Mouse (Mus musculus) CH12.LX (cell line): Measurements from ENCODE around the gene Nos2. TPM values are rescaled to one million over a fixed set of nuclear protein-coding genes. Genes with fewer than 3 reads are reported as not detected.

Source experiments
- DNase-seq: peaks from one replicate; pipeline ENCODE4 v3.0.0-alpha.2; 2013; ENCODE audit errors: extremely low read depth
- H3K27ac ChIP-seq: 2 replicates; pipeline ENCODE4 v1.5.1; 2012; ENCODE audit warnings: low read depth, mild to moderate bottlenecking, control low read depth, moderate library complexity; ENCODE audit not compliant: insufficient read depth
- H3K27me3 ChIP-seq: replicated peaks from 2 replicates; pipeline ENCODE3; 2012; ENCODE audit warnings: inconsistent platforms
- H3K36me3 ChIP-seq, 2 experiments: replicated peaks in 1 of 2; 2 replicates each; pipeline versions ENCODE3 to v1.6.1; 2012; ENCODE audit warnings: inconsistent platforms in 1 of 2, low read length in 1 of 2, mild to moderate bottlenecking in 1 of 2, mixed read lengths in 1 of 2, moderate library complexity in 1 of 2; ENCODE audit not compliant: control insufficient read depth in 1 of 2, insufficient read depth in 1 of 2
- H3K4me1 ChIP-seq, 2 experiments: 2 replicates each; pipeline ENCODE4 v1.6.1; 2012; ENCODE audit warnings: inconsistent platforms in 1 of 2, moderate library complexity in 1 of 2; ENCODE audit not compliant: insufficient read depth in 2 of 2, control insufficient read depth in 1 of 2
- H3K4me2 ChIP-seq: 2 replicates; pipeline ENCODE4 v1.6.1; 2012; ENCODE audit warnings: low read depth, mild to moderate bottlenecking, control low read depth; ENCODE audit not compliant: poor library complexity, insufficient read depth, severe bottlenecking
- H3K4me3 ChIP-seq, 3 experiments: fragments of 150-350 bp in 1 of 3; sonication (generic) in 1 of 3; replicated peaks in 1 of 3; 2 replicates each; pipeline versions ENCODE3 to v1.5.1; 2011 to 2012; ENCODE audit warnings: low read depth in 2 of 3, low read length in 2 of 3, mild to moderate bottlenecking in 2 of 3, moderate library complexity in 2 of 3, control low read depth in 1 of 3, improper control_type of control experiment in 1 of 3, inconsistent platforms in 1 of 3, mixed read lengths in 1 of 3; ENCODE audit not compliant: poor library complexity in 1 of 3
- H3K79me2 ChIP-seq: replicated peaks from 2 replicates; pipeline ENCODE4 v1.6.1; 2012; ENCODE audit warnings: mild to moderate bottlenecking, moderate library complexity; ENCODE audit not compliant: control insufficient read depth, poor library complexity, insufficient read depth, severe bottlenecking; ENCODE audit errors: extremely low read depth
- H3K9ac ChIP-seq: 2 replicates; pipeline ENCODE4 v1.6.1; 2012; ENCODE audit warnings: low read depth, mild to moderate bottlenecking, control low read depth, moderate library complexity; ENCODE audit not compliant: insufficient read depth
- H3K9me3 ChIP-seq: replicated peaks from 2 replicates; pipeline ENCODE3; 2012; ENCODE audit warnings: low read length, inconsistent platforms, mixed read lengths
- BHLHE40 ChIP-seq: IDR thresholded peaks from 2 replicates; pipeline ENCODE4 v1.6.1; 2011; ENCODE audit warnings: mild to moderate bottlenecking, low read depth, low read length, improper control_type of control experiment
- CHD1 ChIP-seq: IDR thresholded peaks from 2 replicates; pipeline ENCODE4 v1.6.1; 2012; ENCODE audit warnings: low read depth, low read length, improper control_type of control experiment, inconsistent platforms
- CHD2 ChIP-seq: IDR thresholded peaks from 2 replicates; pipeline ENCODE4 v1.6.1; 2011; ENCODE audit warnings: low read length, improper control_type of control experiment
- CTCF ChIP-seq, 2 experiments: IDR thresholded peaks in 1 of 2; conservative IDR thresholded peaks in 1 of 2; 2 replicates each; pipeline ENCODE4 v1.5.1; 2011 to 2012; ENCODE audit warnings: low read depth in 2 of 2, low read length in 2 of 2, improper control_type of control experiment in 1 of 2, inconsistent platforms in 1 of 2, mild to moderate bottlenecking in 1 of 2, moderate library complexity in 1 of 2
- E2F4 ChIP-seq: IDR thresholded peaks from 2 replicates; pipeline ENCODE4 v1.6.1; 2011; ENCODE audit warnings: low read depth, low read length, improper control_type of control experiment; ENCODE audit not compliant: insufficient replicate concordance
- ELF1 ChIP-seq: IDR thresholded peaks from 2 replicates; pipeline ENCODE4 v1.6.1; 2014; ENCODE audit warnings: low read depth, mild to moderate bottlenecking, inconsistent platforms, low read length, improper control_type of control experiment
- EP300 ChIP-seq: IDR thresholded peaks from 2 replicates; pipeline ENCODE4 v1.6.1; 2011; ENCODE audit warnings: low read length, improper control_type of control experiment
- ETS1 ChIP-seq: conservative IDR thresholded peaks from 2 replicates; pipeline ENCODE4 v1.6.1; 2012; ENCODE audit warnings: low read depth, mild to moderate bottlenecking, inconsistent platforms, low read length, improper control_type of control experiment, moderate library complexity
- GABPA ChIP-seq: IDR thresholded peaks from 2 replicates; pipeline ENCODE4 v1.6.1; 2012; ENCODE audit warnings: low read depth, low read length, improper control_type of control experiment, inconsistent platforms; ENCODE audit not compliant: insufficient replicate concordance
- HCFC1 ChIP-seq: IDR thresholded peaks from 2 replicates; pipeline ENCODE4 v1.6.1; 2012; ENCODE audit warnings: low read depth, mild to moderate bottlenecking, inconsistent platforms, low read length, improper control_type of control experiment
- IRF4 ChIP-seq: IDR thresholded peaks from 2 replicates; pipeline ENCODE4 v1.6.1; 2014; ENCODE audit warnings: low read depth, mild to moderate bottlenecking, inconsistent platforms, low read length, improper control_type of control experiment
- JUN ChIP-seq: IDR thresholded peaks from 2 replicates; pipeline ENCODE4 v1.6.1; 2011; ENCODE audit warnings: low read depth, mild to moderate bottlenecking, low read length, improper control_type of control experiment, moderate library complexity; ENCODE audit not compliant: insufficient read depth
- JUND ChIP-seq: conservative IDR thresholded peaks from 2 replicates; pipeline ENCODE4 v1.6.1; 2011; ENCODE audit warnings: low read depth, low read length, improper control_type of control experiment
- KAT2A ChIP-seq: IDR thresholded peaks from 2 replicates; pipeline ENCODE4 v1.6.1; 2012; ENCODE audit warnings: low read length, improper control_type of control experiment, inconsistent platforms; ENCODE audit not compliant: insufficient replicate concordance
- MAFK ChIP-seq: IDR thresholded peaks from 2 replicates; pipeline ENCODE4 v1.6.1; 2011; ENCODE audit warnings: low read length, improper control_type of control experiment; ENCODE audit not compliant: insufficient replicate concordance
- MAX ChIP-seq: IDR thresholded peaks from 2 replicates; pipeline ENCODE4 v1.6.1; 2011; ENCODE audit warnings: low read length, improper control_type of control experiment
- MAZ ChIP-seq: IDR thresholded peaks from 2 replicates; pipeline ENCODE4 v1.6.1; 2012; ENCODE audit warnings: low read depth, mild to moderate bottlenecking, inconsistent platforms, low read length, improper control_type of control experiment, moderate library complexity
- MEF2A ChIP-seq: IDR thresholded peaks from 2 replicates; pipeline ENCODE4 v1.6.1; 2014; ENCODE audit warnings: low read depth, mild to moderate bottlenecking, inconsistent platforms, low read length, improper control_type of control experiment, borderline replicate concordance
- MXI1 ChIP-seq: IDR thresholded peaks from 2 replicates; pipeline ENCODE4 v1.6.1; 2011; ENCODE audit warnings: mild to moderate bottlenecking, low read depth, low read length, improper control_type of control experiment
- MYC ChIP-seq: IDR thresholded peaks from 2 replicates; pipeline ENCODE4 v1.6.1; 2011; ENCODE audit warnings: low read depth, mild to moderate bottlenecking, improper control_type of control experiment, low read length
- NELFE ChIP-seq: IDR thresholded peaks from 2 replicates; pipeline ENCODE4 v1.6.1; 2011; ENCODE audit warnings: low read depth, low read length, improper control_type of control experiment
- NRF1 ChIP-seq: IDR thresholded peaks from 2 replicates; pipeline ENCODE4 v1.6.1; 2014; ENCODE audit warnings: low read depth, mild to moderate bottlenecking, inconsistent platforms, low read length, improper control_type of control experiment, moderate library complexity
- PAX5 ChIP-seq: IDR thresholded peaks from 2 replicates; pipeline ENCODE4 v1.6.1; 2012; ENCODE audit warnings: low read length, inconsistent platforms, mixed read lengths
- POLR2A ChIP-seq: IDR thresholded peaks from 2 replicates; pipeline ENCODE4 v1.6.1; 2011; ENCODE audit warnings: low read depth, mild to moderate bottlenecking, improper control_type of control experiment, low read length
- POLR2AphosphoS2 ChIP-seq: IDR thresholded peaks from 2 replicates; pipeline ENCODE4 v1.6.1; 2011; ENCODE audit warnings: low read depth, low read length, improper control_type of control experiment
- RAD21 ChIP-seq: IDR thresholded peaks from 2 replicates; pipeline ENCODE4 v1.6.1; 2011; ENCODE audit warnings: low read depth, mild to moderate bottlenecking, low read length, improper control_type of control experiment, moderate library complexity
- RCOR1 ChIP-seq: conservative IDR thresholded peaks from 2 replicates; pipeline ENCODE4 v1.6.1; 2012; ENCODE audit warnings: low read depth, mild to moderate bottlenecking, inconsistent platforms, low read length, improper control_type of control experiment
- SIN3A ChIP-seq: IDR thresholded peaks from 2 replicates; pipeline ENCODE4 v1.6.1; 2012; ENCODE audit warnings: low read length, improper control_type of control experiment, inconsistent platforms
- SMC3 ChIP-seq: IDR thresholded peaks from 2 replicates; pipeline ENCODE4 v1.6.1; 2011; ENCODE audit warnings: low read depth, low read length, improper control_type of control experiment
- TBP ChIP-seq: conservative IDR thresholded peaks from 2 replicates; pipeline ENCODE4 v1.6.1; 2011; ENCODE audit warnings: low read depth, low read length, improper control_type of control experiment
- TCF12 ChIP-seq: IDR thresholded peaks from 2 replicates; pipeline ENCODE4 v1.6.1; 2014; ENCODE audit warnings: low read depth, mild to moderate bottlenecking, inconsistent platforms, low read length, improper control_type of control experiment
- UBTF ChIP-seq: IDR thresholded peaks from 2 replicates; pipeline ENCODE4 v1.6.1; 2012; ENCODE audit warnings: low read depth, mild to moderate bottlenecking, inconsistent platforms, low read length, improper control_type of control experiment, moderate library complexity
- USF1 ChIP-seq: IDR thresholded peaks from 2 replicates; pipeline ENCODE4 v1.6.1; 2014; ENCODE audit warnings: low read depth, mild to moderate bottlenecking, inconsistent platforms, low read length, improper control_type of control experiment
- USF2 ChIP-seq: conservative IDR thresholded peaks from 2 replicates; pipeline ENCODE4 v1.6.1; 2011; ENCODE audit warnings: low read depth, low read length, improper control_type of control experiment
- ZKSCAN1 ChIP-seq: IDR thresholded peaks from 2 replicates; pipeline ENCODE4 v1.6.1; 2012; ENCODE audit warnings: low read depth, inconsistent platforms, low read length, improper control_type of control experiment, borderline replicate concordance
- ZMIZ1 ChIP-seq: IDR thresholded peaks from 2 replicates; pipeline ENCODE4 v1.6.1; 2012; ENCODE audit warnings: low read depth, mild to moderate bottlenecking, inconsistent platforms, low read length, improper control_type of control experiment
- ZNF384 ChIP-seq: IDR thresholded peaks from 2 replicates; pipeline ENCODE4 v1.6.1; 2012; ENCODE audit warnings: low read depth, low read length, improper control_type of control experiment, inconsistent platforms
- dilution Hi-C: fragments of 300-500 bp; cut with MboI; formaldehyde crosslinking; loops from 2 replicates; pipeline ENCODE4 v1.14.3; 2020; ENCODE audit warnings: low sequenced_read_pairs; ENCODE audit not compliant: extremely low pct_unique_long_range_greater_than_20kb, extremely low pct_ligation_motif_present
- in situ Hi-C: fragments of 300-500 bp; cut with MboI; formaldehyde crosslinking; loops from 3 replicates; pipeline ENCODE4 v1.14.3; 2019; ENCODE audit warnings: low sequenced_read_pairs, low pct_ligation_motif_present, low pct_unique_long_range_greater_than_20kb, mixed read lengths
- polyA plus RNA-seq: library from polyadenylated mRNA; unstranded; fragments of >175 nt; gene quantifications from 2 replicates; pipeline ENCODE4 v1.2.1, GENCODE M21; 2012; ENCODE audit warnings: low read depth; ENCODE audit not compliant: insufficient read length
- total RNA-seq, 2 experiments: library from RNA; depleted of rRNA; stranded (reverse); fragments of 300-350 nt in 1 of 2; fragments of >200 nt in 1 of 2; gene quantifications; 2 replicates each; pipeline ENCODE4 v1.2.3; 2012 to 2014

Nos2 gene
- total RNA-seq (2012; rRNA removed) (0.80 and 3.4 TPM in 2 replicates), total RNA-seq (2014; rRNA removed) (1.3 and 1.6 TPM in 2 replicates), polyA plus RNA-seq (1.8 and 2.0 TPM in 2 replicates)

DNA sequence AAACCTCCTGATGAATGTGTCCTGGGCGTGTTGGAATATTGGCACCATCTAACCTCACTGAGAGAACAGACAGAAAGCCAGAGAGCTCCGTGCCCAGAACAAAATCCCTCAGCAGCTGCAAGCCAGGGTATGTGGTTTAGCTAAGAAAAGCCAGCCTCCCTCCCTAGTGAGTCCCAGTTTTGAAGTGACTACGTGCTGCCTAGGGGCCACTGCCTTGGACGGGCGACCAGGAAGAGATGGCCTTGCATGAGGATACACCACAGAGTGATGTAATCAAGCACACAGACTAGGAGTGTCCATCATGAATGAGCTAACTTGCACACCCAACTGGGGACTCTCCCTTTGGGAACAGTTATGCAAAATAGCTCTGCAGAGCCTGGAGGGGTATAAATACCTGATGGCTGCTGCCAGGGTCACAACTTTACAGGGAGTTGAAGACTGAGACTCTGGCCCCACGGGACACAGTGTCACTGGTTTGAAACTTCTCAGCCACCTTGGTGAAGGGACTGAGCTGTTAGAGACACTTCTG lies at the start of gene Nos2:
Gene Nos2 (plus strand): TSS at position 377 of the 529 bp plus-strand sequence.
- Histone ChIP-seq H3K36me3 (peaks cover 0 to 7% of the 10 kb centered on the region in 2 experiments), H3K4me3 (peak within 1 kb of the TSS in 2 of 3 experiments; percentile 38 to 40), H3K27ac (peak within 1 kb of the TSS; percentile 17; the same call in 1 of the 2 replicates), H3K4me1 (peaks cover 17 to 83% of the 10 kb centered on the region in 2 experiments), H3K9ac (peak within 1 kb of the TSS; percentile 23; the same call in 1 of the 2 replicates), H3K27me3 (no peaks in the 10 kb centered on the region), H3K4me2 (peak within 1 kb of the TSS; percentile 38), H3K9me3 (no peaks in the 10 kb centered on the region), H3K79me2 (no peaks in the 10 kb centered on the region)
- in situ Hi-C loops, result no loop called here
- dilution Hi-C loops, result no loop called here
- DNase-seq, result peak; percentile 97
- TF ChIP-seq MXI1, result peak; percentile 44; the same call in 1 of the 2 replicates
- TF ChIP-seq USF2, result no peak
- peak; percentile 72 for TF ChIP-seq EP300
- TF ChIP-seq TBP, result peak; percentile 96
- TF ChIP-seq POLR2AphosphoS2, result no peak
- no peak for TF ChIP-seq PAX5
- peak; percentile 79 for TF ChIP-seq ELF1
- peak; percentile 94 for TF ChIP-seq ETS1
- TF ChIP-seq RAD21, result no peak; the same call in none of the 2 replicates
- TF ChIP-seq NELFE, result peak; percentile 79
- 0 out of 2 replicates have a peak, but pooled peaks have one; percentile 25 for TF ChIP-seq UBTF
- peak; percentile 88 for TF ChIP-seq ZMIZ1
- TF ChIP-seq JUND, result peak; percentile 65; the same call in 1 of the 2 replicates
- peak; percentile 84 for TF ChIP-seq MEF2A
- TF ChIP-seq KAT2A, result 0 out of 2 replicates have a peak, but pooled peaks have one; percentile 57
- peak; percentile 64 for TF ChIP-seq TCF12
- TF ChIP-seq POLR2A, result peak; percentile 59
- no peak for TF ChIP-seq GABPA
- TF ChIP-seq MAFK, result no peak; the same call in 1 of the 2 replicates
- peak; percentile 58; the same call in 1 of the 2 replicates for TF ChIP-seq SIN3A
- peak; percentile 86 for TF ChIP-seq BHLHE40
- no peak for TF ChIP-seq CTCF (conservative IDR thresholded peaks at IDR 0.05 in 1 of 2, IDR thresholded peaks at IDR 0.05 in 1 of 2; ENCODE audit: low read depth in 2 of 2, low read length in 2 of 2)
- TF ChIP-seq MAZ, result peak; percentile 84
- TF ChIP-seq HCFC1, result peak; percentile 51
- TF ChIP-seq CHD2, result peak; percentile 58; the same call in 1 of the 2 replicates
- no peak for TF ChIP-seq ZKSCAN1
- TF ChIP-seq MYC, result peak; percentile 81
- TF ChIP-seq JUN, result peak; percentile 77
- TF ChIP-seq ZNF384, result no peak
- TF ChIP-seq MAX, result no peak
- peak; percentile 40; the same call in 1 of the 2 replicates for TF ChIP-seq NRF1
- TF ChIP-seq E2F4, result no peak
- no peak for TF ChIP-seq USF1
- TF ChIP-seq IRF4, result peak; percentile 80
- peak; percentile 74; the same call in 1 of the 2 replicates for TF ChIP-seq RCOR1
- 0 out of 2 replicates have a peak, but pooled peaks have one; percentile 9 for TF ChIP-seq SMC3
- peak; percentile 94 for TF ChIP-seq CHD1
